Mouse (Mus musculus) spleen, adult 2 months (tissue): ENCODE data around the gene Ddx19a.

Experiments used
- CTCF ChIP-seq: fragments of 200-500 bp; IDR thresholded peaks from 2 replicates; pipeline ENCODE4 v1.5.1; 2011; ENCODE audit warnings: mild to moderate bottlenecking, inconsistent platforms; ENCODE audit not compliant: insufficient read depth, insufficient read length, insufficient replicate concordance; ENCODE audit errors: extremely low read depth
- POLR2A ChIP-seq: fragments of 200-500 bp; IDR thresholded peaks from 2 replicates; pipeline ENCODE4 v1.6.1; 2011; ENCODE audit warnings: low read depth, low read length, inconsistent platforms

- TF ChIP-seq CTCF (no peak), POLR2A (no peak)
Observed at GRCm38 (mm10) chr8:110929066-110929465, 68.5 kb downstream of the Ddx19a start.
